Mouse (Mus musculus) kidney, adult 2 months (tissue): ENCODE measurements around the gene Tgds.

Experiments
- CTCF ChIP-seq: fragments of 200-500 bp; conservative IDR thresholded peaks from 2 replicates; pipeline ENCODE4 v1.5.1; 2011; ENCODE audit warnings: low read depth, mild to moderate bottlenecking, control low read depth, low read length, moderate library complexity, mixed read lengths; ENCODE audit not compliant: insufficient read depth, insufficient read length
- POLR2A ChIP-seq: fragments of 200-500 bp; IDR thresholded peaks from one replicate; pipeline ENCODE4 v1.6.1; 2011; ENCODE audit warnings: low read depth, low read length, control low read depth

GRCm38 (mm10) chr14:118101227-118101990 lies 31.1 kb downstream of the Tgds start:
- TF ChIP-seq POLR2A (no peak), CTCF (no peak)
